Mouse (Mus musculus) CH12.LX (cell line): ENCODE measurements at regions not wholly inside any gene's neighbourhood (a gene's known extent, or its start where the extent isn't known, plus 50 kb on each side); places are given as distances from the start of the nearest gene placed in this dataset.

Experiments
- DNase-seq: peaks from one replicate; pipeline ENCODE4 v3.0.0-alpha.2; 2013; ENCODE audit errors: extremely low read depth
- H3K27ac ChIP-seq: 2 replicates; pipeline ENCODE4 v1.5.1; 2012; ENCODE audit warnings: low read depth, mild to moderate bottlenecking, control low read depth, moderate library complexity; ENCODE audit not compliant: insufficient read depth
- H3K27me3 ChIP-seq: replicated peaks from 2 replicates; pipeline ENCODE3; 2012; ENCODE audit warnings: inconsistent platforms
- H3K36me3 ChIP-seq, 2 experiments: replicated peaks in 1 of 2; 2 replicates each; pipeline versions ENCODE3 to v1.6.1; 2012; ENCODE audit warnings: inconsistent platforms in 1 of 2, low read length in 1 of 2, mild to moderate bottlenecking in 1 of 2, mixed read lengths in 1 of 2, moderate library complexity in 1 of 2; ENCODE audit not compliant: control insufficient read depth in 1 of 2, insufficient read depth in 1 of 2
- H3K4me1 ChIP-seq, 2 experiments: 2 replicates each; pipeline ENCODE4 v1.6.1; 2012; ENCODE audit warnings: inconsistent platforms in 1 of 2, moderate library complexity in 1 of 2; ENCODE audit not compliant: insufficient read depth in 2 of 2, control insufficient read depth in 1 of 2
- H3K4me2 ChIP-seq: 2 replicates; pipeline ENCODE4 v1.6.1; 2012; ENCODE audit warnings: low read depth, mild to moderate bottlenecking, control low read depth; ENCODE audit not compliant: poor library complexity, insufficient read depth, severe bottlenecking
- H3K4me3 ChIP-seq, 3 experiments: fragments of 150-350 bp in 1 of 3; sonication (generic) in 1 of 3; replicated peaks in 1 of 3; 2 replicates each; pipeline versions ENCODE3 to v1.5.1; 2011 to 2012; ENCODE audit warnings: low read depth in 2 of 3, low read length in 2 of 3, mild to moderate bottlenecking in 2 of 3, moderate library complexity in 2 of 3, control low read depth in 1 of 3, improper control_type of control experiment in 1 of 3, inconsistent platforms in 1 of 3, mixed read lengths in 1 of 3; ENCODE audit not compliant: poor library complexity in 1 of 3
- H3K79me2 ChIP-seq: replicated peaks from 2 replicates; pipeline ENCODE4 v1.6.1; 2012; ENCODE audit warnings: mild to moderate bottlenecking, moderate library complexity; ENCODE audit not compliant: control insufficient read depth, poor library complexity, insufficient read depth, severe bottlenecking; ENCODE audit errors: extremely low read depth
- H3K9ac ChIP-seq: 2 replicates; pipeline ENCODE4 v1.6.1; 2012; ENCODE audit warnings: low read depth, mild to moderate bottlenecking, control low read depth, moderate library complexity; ENCODE audit not compliant: insufficient read depth
- H3K9me3 ChIP-seq: replicated peaks from 2 replicates; pipeline ENCODE3; 2012; ENCODE audit warnings: low read length, inconsistent platforms, mixed read lengths
- BHLHE40 ChIP-seq: IDR thresholded peaks from 2 replicates; pipeline ENCODE4 v1.6.1; 2011; ENCODE audit warnings: mild to moderate bottlenecking, low read depth, low read length, improper control_type of control experiment
- CHD1 ChIP-seq: IDR thresholded peaks from 2 replicates; pipeline ENCODE4 v1.6.1; 2012; ENCODE audit warnings: low read depth, low read length, improper control_type of control experiment, inconsistent platforms
- CHD2 ChIP-seq: IDR thresholded peaks from 2 replicates; pipeline ENCODE4 v1.6.1; 2011; ENCODE audit warnings: low read length, improper control_type of control experiment
- CTCF ChIP-seq, 2 experiments: IDR thresholded peaks in 1 of 2; conservative IDR thresholded peaks in 1 of 2; 2 replicates each; pipeline ENCODE4 v1.5.1; 2011 to 2012; ENCODE audit warnings: low read depth in 2 of 2, low read length in 2 of 2, improper control_type of control experiment in 1 of 2, inconsistent platforms in 1 of 2, mild to moderate bottlenecking in 1 of 2, moderate library complexity in 1 of 2
- E2F4 ChIP-seq: IDR thresholded peaks from 2 replicates; pipeline ENCODE4 v1.6.1; 2011; ENCODE audit warnings: low read depth, low read length, improper control_type of control experiment; ENCODE audit not compliant: insufficient replicate concordance
- ELF1 ChIP-seq: IDR thresholded peaks from 2 replicates; pipeline ENCODE4 v1.6.1; 2014; ENCODE audit warnings: low read depth, mild to moderate bottlenecking, inconsistent platforms, low read length, improper control_type of control experiment
- EP300 ChIP-seq: IDR thresholded peaks from 2 replicates; pipeline ENCODE4 v1.6.1; 2011; ENCODE audit warnings: low read length, improper control_type of control experiment
- ETS1 ChIP-seq: conservative IDR thresholded peaks from 2 replicates; pipeline ENCODE4 v1.6.1; 2012; ENCODE audit warnings: low read depth, mild to moderate bottlenecking, inconsistent platforms, low read length, improper control_type of control experiment, moderate library complexity
- GABPA ChIP-seq: IDR thresholded peaks from 2 replicates; pipeline ENCODE4 v1.6.1; 2012; ENCODE audit warnings: low read depth, low read length, improper control_type of control experiment, inconsistent platforms; ENCODE audit not compliant: insufficient replicate concordance
- HCFC1 ChIP-seq: IDR thresholded peaks from 2 replicates; pipeline ENCODE4 v1.6.1; 2012; ENCODE audit warnings: low read depth, mild to moderate bottlenecking, inconsistent platforms, low read length, improper control_type of control experiment
- IRF4 ChIP-seq: IDR thresholded peaks from 2 replicates; pipeline ENCODE4 v1.6.1; 2014; ENCODE audit warnings: low read depth, mild to moderate bottlenecking, inconsistent platforms, low read length, improper control_type of control experiment
- JUN ChIP-seq: IDR thresholded peaks from 2 replicates; pipeline ENCODE4 v1.6.1; 2011; ENCODE audit warnings: low read depth, mild to moderate bottlenecking, low read length, improper control_type of control experiment, moderate library complexity; ENCODE audit not compliant: insufficient read depth
- JUND ChIP-seq: conservative IDR thresholded peaks from 2 replicates; pipeline ENCODE4 v1.6.1; 2011; ENCODE audit warnings: low read depth, low read length, improper control_type of control experiment
- KAT2A ChIP-seq: IDR thresholded peaks from 2 replicates; pipeline ENCODE4 v1.6.1; 2012; ENCODE audit warnings: low read length, improper control_type of control experiment, inconsistent platforms; ENCODE audit not compliant: insufficient replicate concordance
- MAFK ChIP-seq: IDR thresholded peaks from 2 replicates; pipeline ENCODE4 v1.6.1; 2011; ENCODE audit warnings: low read length, improper control_type of control experiment; ENCODE audit not compliant: insufficient replicate concordance
- MAX ChIP-seq: IDR thresholded peaks from 2 replicates; pipeline ENCODE4 v1.6.1; 2011; ENCODE audit warnings: low read length, improper control_type of control experiment
- MAZ ChIP-seq: IDR thresholded peaks from 2 replicates; pipeline ENCODE4 v1.6.1; 2012; ENCODE audit warnings: low read depth, mild to moderate bottlenecking, inconsistent platforms, low read length, improper control_type of control experiment, moderate library complexity
- MEF2A ChIP-seq: IDR thresholded peaks from 2 replicates; pipeline ENCODE4 v1.6.1; 2014; ENCODE audit warnings: low read depth, mild to moderate bottlenecking, inconsistent platforms, low read length, improper control_type of control experiment, borderline replicate concordance
- MXI1 ChIP-seq: IDR thresholded peaks from 2 replicates; pipeline ENCODE4 v1.6.1; 2011; ENCODE audit warnings: mild to moderate bottlenecking, low read depth, low read length, improper control_type of control experiment
- MYC ChIP-seq: IDR thresholded peaks from 2 replicates; pipeline ENCODE4 v1.6.1; 2011; ENCODE audit warnings: low read depth, mild to moderate bottlenecking, improper control_type of control experiment, low read length
- NELFE ChIP-seq: IDR thresholded peaks from 2 replicates; pipeline ENCODE4 v1.6.1; 2011; ENCODE audit warnings: low read depth, low read length, improper control_type of control experiment
- NRF1 ChIP-seq: IDR thresholded peaks from 2 replicates; pipeline ENCODE4 v1.6.1; 2014; ENCODE audit warnings: low read depth, mild to moderate bottlenecking, inconsistent platforms, low read length, improper control_type of control experiment, moderate library complexity
- PAX5 ChIP-seq: IDR thresholded peaks from 2 replicates; pipeline ENCODE4 v1.6.1; 2012; ENCODE audit warnings: low read length, inconsistent platforms, mixed read lengths
- POLR2A ChIP-seq: IDR thresholded peaks from 2 replicates; pipeline ENCODE4 v1.6.1; 2011; ENCODE audit warnings: low read depth, mild to moderate bottlenecking, improper control_type of control experiment, low read length
- POLR2AphosphoS2 ChIP-seq: IDR thresholded peaks from 2 replicates; pipeline ENCODE4 v1.6.1; 2011; ENCODE audit warnings: low read depth, low read length, improper control_type of control experiment
- RAD21 ChIP-seq: IDR thresholded peaks from 2 replicates; pipeline ENCODE4 v1.6.1; 2011; ENCODE audit warnings: low read depth, mild to moderate bottlenecking, low read length, improper control_type of control experiment, moderate library complexity
- RCOR1 ChIP-seq: conservative IDR thresholded peaks from 2 replicates; pipeline ENCODE4 v1.6.1; 2012; ENCODE audit warnings: low read depth, mild to moderate bottlenecking, inconsistent platforms, low read length, improper control_type of control experiment
- SIN3A ChIP-seq: IDR thresholded peaks from 2 replicates; pipeline ENCODE4 v1.6.1; 2012; ENCODE audit warnings: low read length, improper control_type of control experiment, inconsistent platforms
- SMC3 ChIP-seq: IDR thresholded peaks from 2 replicates; pipeline ENCODE4 v1.6.1; 2011; ENCODE audit warnings: low read depth, low read length, improper control_type of control experiment
- TBP ChIP-seq: conservative IDR thresholded peaks from 2 replicates; pipeline ENCODE4 v1.6.1; 2011; ENCODE audit warnings: low read depth, low read length, improper control_type of control experiment
- TCF12 ChIP-seq: IDR thresholded peaks from 2 replicates; pipeline ENCODE4 v1.6.1; 2014; ENCODE audit warnings: low read depth, mild to moderate bottlenecking, inconsistent platforms, low read length, improper control_type of control experiment
- UBTF ChIP-seq: IDR thresholded peaks from 2 replicates; pipeline ENCODE4 v1.6.1; 2012; ENCODE audit warnings: low read depth, mild to moderate bottlenecking, inconsistent platforms, low read length, improper control_type of control experiment, moderate library complexity
- USF1 ChIP-seq: IDR thresholded peaks from 2 replicates; pipeline ENCODE4 v1.6.1; 2014; ENCODE audit warnings: low read depth, mild to moderate bottlenecking, inconsistent platforms, low read length, improper control_type of control experiment
- USF2 ChIP-seq: conservative IDR thresholded peaks from 2 replicates; pipeline ENCODE4 v1.6.1; 2011; ENCODE audit warnings: low read depth, low read length, improper control_type of control experiment
- ZC3H11A ChIP-seq: IDR thresholded peaks from 2 replicates; pipeline ENCODE4 v1.6.1; 2012; ENCODE audit warnings: low read depth, mild to moderate bottlenecking, inconsistent platforms, low read length, improper control_type of control experiment
- ZKSCAN1 ChIP-seq: IDR thresholded peaks from 2 replicates; pipeline ENCODE4 v1.6.1; 2012; ENCODE audit warnings: low read depth, inconsistent platforms, low read length, improper control_type of control experiment, borderline replicate concordance
- ZMIZ1 ChIP-seq: IDR thresholded peaks from 2 replicates; pipeline ENCODE4 v1.6.1; 2012; ENCODE audit warnings: low read depth, mild to moderate bottlenecking, inconsistent platforms, low read length, improper control_type of control experiment
- ZNF384 ChIP-seq: IDR thresholded peaks from 2 replicates; pipeline ENCODE4 v1.6.1; 2012; ENCODE audit warnings: low read depth, low read length, improper control_type of control experiment, inconsistent platforms
- dilution Hi-C: fragments of 300-500 bp; cut with MboI; formaldehyde crosslinking; loops from 2 replicates; pipeline ENCODE4 v1.14.3; 2020; ENCODE audit warnings: low sequenced_read_pairs; ENCODE audit not compliant: extremely low pct_unique_long_range_greater_than_20kb, extremely low pct_ligation_motif_present
- in situ Hi-C: fragments of 300-500 bp; cut with MboI; formaldehyde crosslinking; loops from 3 replicates; pipeline ENCODE4 v1.14.3; 2019; ENCODE audit warnings: low sequenced_read_pairs, low pct_ligation_motif_present, low pct_unique_long_range_greater_than_20kb, mixed read lengths

- Histone ChIP-seq H3K9ac (no peak overlapping the region; the same call in 1 of the 2 replicates), H3K27ac (peak overlapping the region; percentile 77), H3K36me3 (peaks cover 0 to 13% of the 10 kb centered on the region in 2 experiments), H3K4me2 (peak overlapping the region; percentile 6; the same call in 1 of the 2 replicates), H3K27me3 (no peaks in the 10 kb centered on the region), H3K4me1 (peaks cover 17 to 58% of the 10 kb centered on the region in 2 experiments), H3K79me2 (no peaks in the 10 kb centered on the region), H3K4me3 (no peak overlapping the region), H3K9me3 (peaks cover 8% of the 10 kb centered on the region)
- dilution Hi-C loops = no loop called here
- no peak for TF ChIP-seq GABPA
- TF ChIP-seq ZKSCAN1 = no peak
- no peak for TF ChIP-seq E2F4
- TF ChIP-seq IRF4 = peak; percentile 35; the same call in 1 of the 2 replicates
- TF ChIP-seq HCFC1 = no peak
- TF ChIP-seq RCOR1 = no peak
- TF ChIP-seq NELFE = no peak
- peak; percentile 73 for TF ChIP-seq USF2
- TF ChIP-seq ELF1 = no peak
- TF ChIP-seq BHLHE40 = peak; percentile 46
- no peak for TF ChIP-seq SMC3
- TF ChIP-seq MXI1 = no peak
- no peak for TF ChIP-seq NRF1
- TF ChIP-seq KAT2A = no peak
- TF ChIP-seq ZNF384 = no peak
- no peak for TF ChIP-seq TCF12
- TF ChIP-seq PAX5 = no peak
- no peak for TF ChIP-seq CHD2
- TF ChIP-seq POLR2AphosphoS2 = no peak
- TF ChIP-seq MAZ = no peak
- TF ChIP-seq ZMIZ1 = no peak
- no peak for TF ChIP-seq JUND
- no peak for TF ChIP-seq CHD1
- no peak for TF ChIP-seq SIN3A
- no peak for TF ChIP-seq RAD21
- TF ChIP-seq MEF2A = 0 out of 2 replicates have a peak, but pooled peaks have one; percentile 10
- TF ChIP-seq TBP = 0 out of 2 replicates have a peak, but pooled peaks have one; percentile 19
- TF ChIP-seq JUN = no peak
- no peak for TF ChIP-seq CTCF (conservative IDR thresholded peaks at IDR 0.05 in 1 of 2, IDR thresholded peaks at IDR 0.05 in 1 of 2; ENCODE audit: low read depth in 2 of 2, low read length in 2 of 2)
- no peak for TF ChIP-seq POLR2A
- TF ChIP-seq USF1 = peak; percentile 73
- TF ChIP-seq ZC3H11A = no peak
- no peak for TF ChIP-seq UBTF
- no peak for TF ChIP-seq MYC
- TF ChIP-seq ETS1 = no peak; the same call in none of the 2 replicates
- TF ChIP-seq EP300 = peak; percentile 65
- TF ChIP-seq MAFK = peak; percentile 90
- no peak for TF ChIP-seq MAX
- in situ Hi-C loops = loop anchor here (5.0 kb wide), 1 partner anchor 34 kb away; no protein-coding TSS in a partner anchor
- DNase-seq = peak; percentile 75
Measured at GRCm38 (mm10) chr12:85532613-85533460, 59.1 kb downstream of the Fos start.
